Mouse (Mus musculus): ENCODE measurements around the gene Aspdh. TPM values are rescaled to one million over a fixed set of nuclear protein-coding genes. Genes with fewer than 3 reads are reported as not detected.

Gene Aspdh
- polyA plus RNA-seq, 1 experiment from 2014 or later, result 2.1 TPM

DNA sequence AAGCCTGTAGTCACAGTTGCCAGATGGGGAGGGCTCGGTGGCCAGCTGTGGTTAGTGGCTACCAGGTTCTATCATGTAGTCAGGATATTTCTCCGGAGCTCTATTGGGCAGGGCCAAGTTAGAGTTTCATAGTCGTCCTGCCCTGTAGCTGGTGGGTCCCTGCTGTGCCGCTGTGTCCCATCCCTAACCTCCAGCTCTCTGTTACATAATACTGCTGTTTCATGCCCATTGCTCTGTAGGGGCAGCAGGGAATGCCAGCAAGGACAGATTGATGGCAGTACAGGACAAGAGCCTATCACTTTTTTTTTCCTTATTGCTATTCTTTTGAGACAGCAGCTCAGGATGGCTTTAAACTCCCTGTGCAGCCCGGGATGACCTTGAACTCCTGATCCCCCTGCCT lies 29.4 kb upstream of the Aspdh start:
- Histone ChIP-seq H3K9me3 (ENCODE audit: control insufficient read depth, low read length) (no peaks in the 10 kb centered on the region), H3K27ac (ENCODE audit: low read depth, low read length) (no peak overlapping the region), H3K27me3 (ENCODE audit: control insufficient read depth, insufficient read depth, low read length) (no peaks in the 10 kb centered on the region), H3K36me3 (ENCODE audit: control insufficient read depth, insufficient read depth, low read length) (no peaks in the 10 kb centered on the region), H3K4me2 (replicated peaks; ENCODE audit: low read depth, low read length) (no peak overlapping the region), H3K4me1 (replicated peaks; ENCODE audit: control insufficient read depth, insufficient read depth, low read length) (peaks cover 8% of the 10 kb centered on the region), H3K9ac (ENCODE audit: low read depth, low read length) (no peak overlapping the region), H3K4me3 (ENCODE audit: low read depth, low read length) (no peak overlapping the region)
- ATAC-seq (ENCODE audit: low FRiP score) (no peak), DNase-seq (ENCODE audit: low spot score) (no peak)
- WGBS, result 66% methylated on average over 5 of the region's 5 CpGs

- Histone ChIP-seq H3K36me3 (ENCODE audit: control insufficient read depth, insufficient read depth, low read length) (no peaks in the 10 kb centered on the region), H3K9me3 (ENCODE audit: control insufficient read depth, low read length) (no peaks in the 10 kb centered on the region), H3K27ac (ENCODE audit: low read depth, low read length) (no peak overlapping the region), H3K27me3 (ENCODE audit: control insufficient read depth, insufficient read depth, low read length) (no peaks in the 10 kb centered on the region), H3K4me2 (replicated peaks; ENCODE audit: low read depth, low read length) (no peak overlapping the region), H3K4me1 (replicated peaks; ENCODE audit: control insufficient read depth, insufficient read depth, low read length) (peaks cover 4% of the 10 kb centered on the region), H3K9ac (ENCODE audit: low read depth, low read length) (no peak overlapping the region), H3K4me3 (ENCODE audit: low read depth, low read length) (no peak overlapping the region)
- DNase-seq (ENCODE audit: low spot score), result no peak
- no peak for ATAC-seq (ENCODE audit: low FRiP score)
- WGBS, result 24% methylated on average over 1 of the region's 1 CpGs
Measured at GRCm38 (mm10) chr7:44436267-44436666, 28.9 kb upstream of the Aspdh start.

DNA sequence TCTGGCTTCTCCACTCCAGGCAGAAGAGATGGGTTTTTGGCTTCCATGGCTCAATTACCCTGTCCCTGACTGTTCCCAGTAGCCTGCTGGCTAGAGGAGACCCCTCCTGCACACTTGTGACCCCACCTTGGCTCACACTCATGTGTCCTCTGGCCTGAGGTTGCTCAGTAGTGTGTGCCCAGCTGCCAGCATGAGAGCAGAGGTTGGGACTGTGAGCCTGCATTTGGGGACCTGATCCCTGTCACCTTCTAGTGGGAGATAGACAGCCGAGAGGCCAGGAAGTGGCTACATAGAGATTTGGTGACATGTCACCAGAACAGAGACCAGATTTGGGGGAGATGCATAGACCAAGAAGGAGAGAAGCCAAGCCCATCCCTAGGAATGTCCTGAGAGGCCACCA lies 28.0 kb upstream of the Aspdh start:
- DNase-seq (ENCODE audit: low spot score) (no peak), ATAC-seq (ENCODE audit: low FRiP score) (no peak)
- Histone ChIP-seq H3K4me1 (replicated peaks; ENCODE audit: control insufficient read depth, insufficient read depth, low read length) (no peaks in the 10 kb centered on the region), H3K4me3 (ENCODE audit: low read depth, low read length) (no peak overlapping the region), H3K9ac (ENCODE audit: low read depth, low read length) (no peak overlapping the region), H3K36me3 (ENCODE audit: control insufficient read depth, insufficient read depth, low read length) (no peaks in the 10 kb centered on the region), H3K9me3 (ENCODE audit: control insufficient read depth, low read length) (no peaks in the 10 kb centered on the region), H3K4me2 (replicated peaks; ENCODE audit: low read depth, low read length) (no peak overlapping the region), H3K27me3 (ENCODE audit: control insufficient read depth, insufficient read depth, low read length) (peaks cover under 1% of the 10 kb centered on the region; the same call in 1 of the 2 replicates), H3K27ac (ENCODE audit: low read depth, low read length) (no peak overlapping the region)
- 91% methylated on average over 1 of the region's 1 CpGs for WGBS

DNA sequence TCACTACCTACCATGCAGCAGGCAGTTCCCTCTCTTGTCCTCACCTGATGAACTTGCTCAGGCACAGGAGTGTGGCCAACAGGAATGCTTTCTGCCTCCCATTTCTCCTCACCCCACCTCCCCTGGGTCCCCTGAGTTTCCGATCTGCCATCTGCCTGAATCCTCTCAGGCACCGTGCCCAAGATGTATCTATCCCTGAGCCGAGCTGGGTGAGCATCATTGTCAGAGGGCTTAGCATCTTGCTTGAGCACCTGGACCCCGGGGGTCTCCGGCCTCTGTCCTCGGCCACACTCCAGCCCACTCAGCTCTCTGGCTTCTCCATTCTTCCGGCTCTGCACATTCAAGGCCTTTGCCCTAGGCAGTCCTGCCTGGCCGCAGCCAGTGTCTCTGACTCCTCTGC lies 27.3 kb upstream of the Aspdh start:
- ATAC-seq (ENCODE audit: low FRiP score) (no peak), DNase-seq (ENCODE audit: low spot score) (no peak)
- no peak overlapping the region for H3K4me3 ChIP-seq (ENCODE audit: low read depth, low read length)
- H3K9ac ChIP-seq (ENCODE audit: low read depth, low read length), result no peak overlapping the region
- no peaks in the 10 kb centered on the region for H3K36me3 ChIP-seq (ENCODE audit: control insufficient read depth, insufficient read depth, low read length)
- 77% methylated on average over 8 of the region's 8 CpGs for WGBS
- H3K27ac ChIP-seq (ENCODE audit: low read depth, low read length), result no peak overlapping the region
- peaks cover 2% of the 10 kb centered on the region; the same call in 1 of the 2 replicates for H3K27me3 ChIP-seq (ENCODE audit: control insufficient read depth, insufficient read depth, low read length)
- H3K9me3 ChIP-seq (ENCODE audit: control insufficient read depth, low read length), result no peaks in the 10 kb centered on the region
- H3K4me1 ChIP-seq (replicated peaks; ENCODE audit: control insufficient read depth, insufficient read depth, low read length), result no peaks in the 10 kb centered on the region
- H3K4me2 ChIP-seq (replicated peaks; ENCODE audit: low read depth, low read length), result no peak overlapping the region

DNA sequence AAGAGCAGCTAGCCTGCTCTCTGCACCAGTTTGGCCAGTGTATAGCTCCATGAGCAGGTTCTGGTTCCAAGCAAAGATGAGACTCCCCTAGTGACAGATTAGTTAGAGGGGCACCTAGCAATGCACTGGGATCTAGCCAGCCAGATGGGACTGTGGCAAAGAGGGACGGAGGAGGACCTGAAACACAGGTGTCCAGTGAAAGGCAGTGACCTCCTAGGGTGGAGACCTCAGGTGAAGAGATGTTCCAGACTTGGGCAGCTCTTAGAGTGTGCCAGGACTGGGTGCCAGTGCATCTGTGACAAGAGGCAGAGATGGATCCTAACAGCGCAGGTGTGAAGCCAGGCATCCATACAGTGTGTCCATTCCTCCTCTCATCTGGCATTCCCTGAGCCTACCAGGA lies 25.5 kb upstream of the Aspdh start:
- Histone ChIP-seq H3K4me1 (replicated peaks; ENCODE audit: control insufficient read depth, insufficient read depth, low read length) (peaks cover 9% of the 10 kb centered on the region), H3K27ac (ENCODE audit: low read depth, low read length) (no peak overlapping the region), H3K27me3 (ENCODE audit: control insufficient read depth, insufficient read depth, low read length) (peaks cover 12% of the 10 kb centered on the region), H3K9ac (ENCODE audit: low read depth, low read length) (no peak overlapping the region), H3K9me3 (ENCODE audit: control insufficient read depth, low read length) (no peaks in the 10 kb centered on the region), H3K4me2 (replicated peaks; ENCODE audit: low read depth, low read length) (no peak overlapping the region), H3K36me3 (ENCODE audit: control insufficient read depth, insufficient read depth, low read length) (peaks cover under 1% of the 10 kb centered on the region; the same call in 1 of the 2 replicates), H3K4me3 (ENCODE audit: low read depth, low read length) (no peak overlapping the region)
- DNase-seq (ENCODE audit: low spot score), result no peak
- 63% methylated on average over 2 of the region's 2 CpGs for WGBS
- no peak for ATAC-seq (ENCODE audit: low FRiP score)

DNA sequence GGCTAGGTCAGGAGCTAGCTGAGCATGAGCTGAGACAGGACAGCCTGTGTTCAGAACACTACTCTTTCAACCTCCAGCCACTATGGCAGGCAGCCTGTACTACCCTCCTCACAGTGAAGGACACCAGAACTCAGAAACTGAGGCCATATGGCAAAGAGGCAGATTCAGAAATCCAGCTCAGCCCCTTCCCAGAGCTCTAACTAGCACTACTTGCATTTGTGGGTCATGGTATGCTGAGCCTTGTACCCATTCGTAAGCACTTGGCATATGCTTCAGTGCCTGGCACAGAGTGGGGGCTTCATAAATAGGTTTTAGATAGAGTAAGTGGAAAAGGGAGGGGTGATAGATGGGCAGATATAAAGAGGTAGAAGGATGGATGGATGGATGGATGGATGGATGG lies 24.7 kb upstream of the Aspdh start:
- no peak for DNase-seq (ENCODE audit: low spot score)
- Histone ChIP-seq H3K27me3 (ENCODE audit: control insufficient read depth, insufficient read depth, low read length) (peaks cover 13% of the 10 kb centered on the region), H3K36me3 (ENCODE audit: control insufficient read depth, insufficient read depth, low read length) (peaks cover 4% of the 10 kb centered on the region; the same call in 1 of the 2 replicates), H3K4me1 (replicated peaks; ENCODE audit: control insufficient read depth, insufficient read depth, low read length) (peaks cover 13% of the 10 kb centered on the region), H3K9me3 (ENCODE audit: control insufficient read depth, low read length) (no peaks in the 10 kb centered on the region), H3K27ac (ENCODE audit: low read depth, low read length) (no peak overlapping the region), H3K9ac (ENCODE audit: low read depth, low read length) (no peak overlapping the region), H3K4me2 (replicated peaks; ENCODE audit: low read depth, low read length) (no peak overlapping the region), H3K4me3 (ENCODE audit: low read depth, low read length) (no peak overlapping the region)
- no peak for ATAC-seq (ENCODE audit: low FRiP score)
- 97% methylated on average over 1 of the region's 1 CpGs for whole genome bisulfite sequencing

- DNase-seq (ENCODE audit: low spot score) (peak; percentile 37), ATAC-seq (ENCODE audit: low FRiP score) (no peak)
- 25% methylated on average over 1 of the region's 1 CpGs for WGBS
- H3K27me3 ChIP-seq (ENCODE audit: control insufficient read depth, insufficient read depth, low read length), result peaks cover 13% of the 10 kb centered on the region
- H3K9me3 ChIP-seq (ENCODE audit: control insufficient read depth, low read length), result no peaks in the 10 kb centered on the region
- peak overlapping the region; percentile 98 for H3K9ac ChIP-seq (ENCODE audit: low read depth, low read length)
- peaks cover 4% of the 10 kb centered on the region for H3K36me3 ChIP-seq (ENCODE audit: control insufficient read depth, insufficient read depth, low read length)
- H3K4me1 ChIP-seq (replicated peaks; ENCODE audit: control insufficient read depth, insufficient read depth, low read length), result peaks cover 13% of the 10 kb centered on the region
- H3K27ac ChIP-seq (ENCODE audit: low read depth, low read length), result peak overlapping the region; percentile 98
- H3K4me3 ChIP-seq (ENCODE audit: low read depth, low read length), result no peak overlapping the region; the same call in 1 of the 2 replicates
- H3K4me2 ChIP-seq (replicated peaks; ENCODE audit: low read depth, low read length), result peak overlapping the region; percentile 98
Measured at GRCm38 (mm10) chr7:44441180-44441579, 24.0 kb upstream of the Aspdh start.

GRCm38 (mm10) chr7:44441648-44442109 lies 23.5 kb upstream of the Aspdh start:
- under 1% methylated on average over 14 of the region's 14 CpGs for WGBS
- H3K4me3 ChIP-seq (ENCODE audit: low read depth, low read length), result peak overlapping the region; percentile 70
- peak overlapping the region; percentile 98 for H3K4me2 ChIP-seq (replicated peaks; ENCODE audit: low read depth, low read length)
- H3K9ac ChIP-seq (ENCODE audit: low read depth, low read length), result peak overlapping the region; percentile 98
- H3K36me3 ChIP-seq (ENCODE audit: control insufficient read depth, insufficient read depth, low read length), result peaks cover 8% of the 10 kb centered on the region
- ATAC-seq (ENCODE audit: low FRiP score), result peak; percentile 67
- peak; percentile 75 for DNase-seq (ENCODE audit: low spot score)
- H3K9me3 ChIP-seq (ENCODE audit: control insufficient read depth, low read length), result no peaks in the 10 kb centered on the region
- peaks cover 13% of the 10 kb centered on the region for H3K27me3 ChIP-seq (ENCODE audit: control insufficient read depth, insufficient read depth, low read length)
- H3K4me1 ChIP-seq (replicated peaks; ENCODE audit: control insufficient read depth, insufficient read depth, low read length), result peaks cover 13% of the 10 kb centered on the region
- peak overlapping the region; percentile 98 for H3K27ac ChIP-seq (ENCODE audit: low read depth, low read length)

GRCm38 (mm10) chr7:44442407-44442821 lies 22.8 kb upstream of the Aspdh start:
- ATAC-seq (ENCODE audit: low FRiP score) (peak; percentile 52), DNase-seq (ENCODE audit: low spot score) (peak; percentile 71)
- H3K4me1 ChIP-seq (replicated peaks; ENCODE audit: control insufficient read depth, insufficient read depth, low read length), result peaks cover 13% of the 10 kb centered on the region
- H3K36me3 ChIP-seq (ENCODE audit: control insufficient read depth, insufficient read depth, low read length), result peaks cover 8% of the 10 kb centered on the region
- H3K9ac ChIP-seq (ENCODE audit: low read depth, low read length), result peak overlapping the region; percentile 98
- peak overlapping the region; percentile 70 for H3K4me3 ChIP-seq (ENCODE audit: low read depth, low read length)
- H3K27me3 ChIP-seq (ENCODE audit: control insufficient read depth, insufficient read depth, low read length), result peaks cover 13% of the 10 kb centered on the region
- under 1% methylated on average over 14 of the region's 14 CpGs for WGBS
- peak overlapping the region; percentile 98 for H3K27ac ChIP-seq (ENCODE audit: low read depth, low read length)
- peak overlapping the region; percentile 98 for H3K4me2 ChIP-seq (replicated peaks; ENCODE audit: low read depth, low read length)
- no peaks in the 10 kb centered on the region for H3K9me3 ChIP-seq (ENCODE audit: control insufficient read depth, low read length)
